Mouse (Mus musculus): ENCODE measurements around the gene Setd7.

- TF ChIP-seq CTCF (IDR thresholded peaks at IDR 0.05; ENCODE audit: control insufficient read depth, insufficient read depth, insufficient read length) (no peak), MYOD1 (IDR thresholded peaks at IDR 0.05; ENCODE audit: control insufficient read depth, insufficient read length, low read depth) (no peak)
Measured at GRCm38 (mm10) chr3:51481059-51481458, 79.6 kb downstream of the Setd7 start.
